Mouse (Mus musculus) embryonic facial prominence, embryonic 12.5 days (tissue): ENCODE measurements around the gene Krtap5-4. TPM values are rescaled to one million over a fixed set of nuclear protein-coding genes. Genes with fewer than 3 reads are reported as not detected.
"Not testable (repeated sequence)": the region's sequence is repeated elsewhere in the genome, so short reads cannot be mapped to it uniquely, and the experiment has no call there.

Experiments used
- ATAC-seq: fragments of 200-750 bp; cut with Nextera tagmentation; 2 replicates; pipeline ENCODE4 v1.8.0; 2017; ENCODE audit not compliant: insufficient number of reproducible peaks, insufficient read depth, low FRiP score, low TSS enrichment
- H3K27ac ChIP-seq: fragments of 300-500 bp; sonication (generic); 2 replicates; pipeline ENCODE4 v1.5.1; 2016; ENCODE audit warnings: mild to moderate bottlenecking
- H3K27me3 ChIP-seq: fragments of 300-500 bp; sonication (generic); 2 replicates; pipeline ENCODE4 v1.6.1; 2016; ENCODE audit warnings: mild to moderate bottlenecking, moderate library complexity
- H3K36me3 ChIP-seq: fragments of 300-500 bp; sonication (generic); 2 replicates; pipeline ENCODE4 v1.6.1; 2016; ENCODE audit warnings: mild to moderate bottlenecking
- H3K4me1 ChIP-seq: fragments of 300-500 bp; sonication (generic); 2 replicates; pipeline ENCODE4 v1.6.1; 2016
- H3K4me2 ChIP-seq: fragments of 300-500 bp; sonication (generic); replicated peaks from 2 replicates; pipeline ENCODE4 v1.6.1; 2016; ENCODE audit warnings: mild to moderate bottlenecking, moderate library complexity
- H3K4me3 ChIP-seq: fragments of 300-500 bp; sonication (generic); 2 replicates; pipeline ENCODE4 v1.5.1; 2016; ENCODE audit warnings: mild to moderate bottlenecking
- H3K9ac ChIP-seq: fragments of 300-500 bp; sonication (generic); 2 replicates; pipeline ENCODE4 v1.6.1; 2016; ENCODE audit warnings: mild to moderate bottlenecking, moderate library complexity
- H3K9me3 ChIP-seq: fragments of 300-500 bp; sonication (generic); 2 replicates; pipeline ENCODE4 v1.6.1; 2016; ENCODE audit warnings: mild to moderate bottlenecking, moderate library complexity
- WGBS: fragments of 180-500 bp; shearing (Covaris S2); methylation state at CpG from one replicate; pipeline ENCODE4 v1.1.7; 2016; 5-methylcytosine and 5-hydroxymethylcytosine counted together
- polyA plus RNA-seq: library from polyadenylated mRNA; unstranded; fragments of >200 nt; fragmentation: Nextera tagmentation; extraction: Ambion mirVana; gene quantifications from 2 replicates; pipeline ENCODE4 v1.2.1, GENCODE M21; 2016

Gene Krtap5-4
- polyA plus RNA-seq: not detected in 2 replicates

- Histone ChIP-seq H3K27me3 (0 out of 2 replicates have a peak, but pooled peaks cover 3% of the 10 kb centered on the region), H3K9ac (no peak within 1 kb of the TSS; the same call in 1 of the 2 replicates), H3K4me1 (no peaks in the 10 kb centered on the region), H3K9me3 (no peaks in the 10 kb centered on the region), H3K27ac (no peak within 1 kb of the TSS), H3K36me3 (no peaks in the 10 kb centered on the region), H3K4me3 (no peak within 1 kb of the TSS), H3K4me2 (no peak within 1 kb of the TSS)
- no peak for ATAC-seq
- 71% methylated on average over 3 of the region's 3 CpGs for WGBS
Observed at GRCm38 (mm10) chr7:142303249-142303648, at the start of gene Krtap5-4. Gene Krtap5-4 (plus strand): TSS chr7:142303549.

GRCm38 (mm10) chr7:142255517-142255916, 47.8 kb upstream of the Krtap5-4 start:
- no peak for ATAC-seq
- WGBS: 0% methylated on average over 2 of the region's 2 CpGs
- no peak overlapping the region for H3K4me2 ChIP-seq
- no peak overlapping the region for H3K27ac ChIP-seq
- H3K9me3 ChIP-seq: no peaks in the 10 kb centered on the region
- H3K4me1 ChIP-seq: no peaks in the 10 kb centered on the region
- no peak overlapping the region for H3K9ac ChIP-seq
- H3K36me3 ChIP-seq: no peaks in the 10 kb centered on the region
- H3K27me3 ChIP-seq: no peaks in the 10 kb centered on the region; the same call in 1 of the 2 replicates
- no peak overlapping the region for H3K4me3 ChIP-seq

GRCm38 (mm10) chr7:142258254-142258653, 45.1 kb upstream of the Krtap5-4 start, which contains the start of gene Gm2431:
Gene Gm2431 (minus strand): TSS chr7:142258354.
- H3K9me3 ChIP-seq, H3K4me3 ChIP-seq, ATAC-seq, H3K27ac ChIP-seq, H3K27me3 ChIP-seq, H3K4me1 ChIP-seq, H3K4me2 ChIP-seq, H3K9ac ChIP-seq, H3K36me3 ChIP-seq: not testable (repeated sequence)
- WGBS: 36% methylated on average over 1 of the region's 1 CpGs

GRCm38 (mm10) chr7:142274263-142274662, 29.1 kb upstream of the Krtap5-4 start, which contains the start of gene Gm4559:
Gene Gm4559 (minus strand): TSS chr7:142274363.
- not testable (repeated sequence) for H3K27me3 ChIP-seq, H3K27ac ChIP-seq, H3K9me3 ChIP-seq, H3K4me2 ChIP-seq, H3K4me3 ChIP-seq, ATAC-seq, H3K9ac ChIP-seq, H3K36me3 ChIP-seq, H3K4me1 ChIP-seq

- not testable (repeated sequence) for H3K27ac ChIP-seq, H3K4me1 ChIP-seq, H3K4me3 ChIP-seq, H3K9me3 ChIP-seq, ATAC-seq, H3K4me2 ChIP-seq, H3K9ac ChIP-seq, H3K36me3 ChIP-seq
- H3K27me3 ChIP-seq: 0 out of 2 replicates have a peak, but pooled peaks cover 12% of the 10 kb centered on the region
- 0% methylated on average over 3 of the region's 3 CpGs for WGBS
Observed at GRCm38 (mm10) chr7:142278183-142278582, 25.2 kb upstream of the Krtap5-4 start.

- WGBS: 46% methylated on average over 1 of the region's 1 CpGs
- not testable (repeated sequence) for H3K9ac ChIP-seq, H3K36me3 ChIP-seq, H3K4me1 ChIP-seq, ATAC-seq, H3K4me2 ChIP-seq, H3K4me3 ChIP-seq, H3K27ac ChIP-seq, H3K9me3 ChIP-seq
- 0 out of 2 replicates have a peak, but pooled peaks cover 12% of the 10 kb centered on the region for H3K27me3 ChIP-seq
Observed at GRCm38 (mm10) chr7:142279291-142279690, 24.1 kb upstream of the Krtap5-4 start.

GRCm38 (mm10) chr7:142282847-142283246, 20.5 kb upstream of the Krtap5-4 start:
- H3K4me3 ChIP-seq: not testable (repeated sequence)

GRCm38 (mm10) chr7:142284023-142284591, 19.2 kb upstream of the Krtap5-4 start:
- Histone ChIP-seq H3K36me3 (no peaks in the 10 kb centered on the region), H3K9me3 (no peaks in the 10 kb centered on the region), H3K27ac (peak overlapping the region; percentile 90), H3K4me3 (peak overlapping the region; percentile 52), H3K4me2 (peak overlapping the region; percentile 59), H3K4me1 (peaks cover 6% of the 10 kb centered on the region; the same call in 1 of the 2 replicates), H3K9ac (peak overlapping the region; percentile 61), H3K27me3 (0 out of 2 replicates have a peak, but pooled peaks cover 12% of the 10 kb centered on the region)
- ATAC-seq: peak; percentile 80; the same call in 1 of the 2 replicates
- under 1% methylated on average over 38 of the region's 38 CpGs for WGBS

More at GRCm38 (mm10) chr7:142282847-142283246, 20.5 kb upstream of the Krtap5-4 start:
- Histone ChIP-seq H3K4me2 (peak overlapping the region; percentile 59), H3K27me3 (0 out of 2 replicates have a peak, but pooled peaks cover 12% of the 10 kb centered on the region)
- H3K36me3 ChIP-seq, H3K9me3 ChIP-seq, H3K9ac ChIP-seq, H3K4me1 ChIP-seq, H3K27ac ChIP-seq, ATAC-seq: not testable (repeated sequence)
- WGBS: 20% methylated on average over 2 of the region's 2 CpGs

- ATAC-seq: peak; percentile 72; the same call in 1 of the 2 replicates
- under 1% methylated on average over 19 of the region's 19 CpGs for WGBS
- no peaks in the 10 kb centered on the region for H3K36me3 ChIP-seq
Observed at GRCm38 (mm10) chr7:142284615-142285080, 18.7 kb upstream of the Krtap5-4 start.

GRCm38 (mm10) chr7:142285130-142285835, 18.1 kb upstream of the Krtap5-4 start:
- H3K27ac ChIP-seq: peak overlapping the region; percentile 90; the same call in 1 of the 2 replicates
- H3K9ac ChIP-seq: no peak overlapping the region
- ATAC-seq: peak; percentile 64; the same call in 1 of the 2 replicates
- H3K27me3 ChIP-seq: 0 out of 2 replicates have a peak, but pooled peaks cover 12% of the 10 kb centered on the region
- peak overlapping the region; percentile 59 for H3K4me2 ChIP-seq
- no peaks in the 10 kb centered on the region for H3K9me3 ChIP-seq
- peaks cover 6% of the 10 kb centered on the region; the same call in 1 of the 2 replicates for H3K4me1 ChIP-seq
- no peaks in the 10 kb centered on the region for H3K36me3 ChIP-seq
- WGBS: 22% methylated on average over 23 of the region's 23 CpGs
- peak overlapping the region; percentile 52 for H3K4me3 ChIP-seq

More at GRCm38 (mm10) chr7:142284615-142285080, 18.7 kb upstream of the Krtap5-4 start:
- peak overlapping the region; percentile 61 for H3K9ac ChIP-seq
- 0 out of 2 replicates have a peak, but pooled peaks cover 12% of the 10 kb centered on the region for H3K27me3 ChIP-seq
- H3K4me2 ChIP-seq: peak overlapping the region; percentile 59
- H3K4me1 ChIP-seq: peaks cover 6% of the 10 kb centered on the region; the same call in 1 of the 2 replicates
- peak overlapping the region; percentile 52 for H3K4me3 ChIP-seq
- H3K9me3 ChIP-seq: no peaks in the 10 kb centered on the region
- peak overlapping the region; percentile 90 for H3K27ac ChIP-seq

- H3K4me2 ChIP-seq, ATAC-seq, H3K36me3 ChIP-seq, H3K9ac ChIP-seq, H3K4me1 ChIP-seq, H3K27ac ChIP-seq, H3K4me3 ChIP-seq, H3K9me3 ChIP-seq: not testable (repeated sequence)
- 66% methylated on average over 9 of the region's 9 CpGs for WGBS
- H3K27me3 ChIP-seq: 0 out of 2 replicates have a peak, but pooled peaks cover 11% of the 10 kb centered on the region
Observed at GRCm38 (mm10) chr7:142285910-142286612, 17.3 kb upstream of the Krtap5-4 start.
